Mouse (Mus musculus) liver, embryonic 14.5 days (tissue): Measurements from ENCODE around the gene Ube2r2. TPM values are rescaled to one million over a fixed set of nuclear protein-coding genes. Genes with fewer than 3 reads are reported as not detected.

Source experiments
- ATAC-seq: fragments of 200-750 bp; cut with Nextera tagmentation; 2 replicates; pipeline ENCODE4 v1.8.0; 2017; ENCODE audit warnings: moderate number of reproducible peaks, mild to moderate bottlenecking, moderate library complexity; ENCODE audit not compliant: insufficient read depth
- DNase-seq, 3 experiments: peaks; one replicate each; pipeline ENCODE4 v3.0.0-alpha.2; 2012 to 2013; ENCODE audit warnings: low read depth in 3 of 3, low spot score in 3 of 3
- H3K27ac ChIP-seq: fragments of 300-500 bp; sonication (generic); 2 replicates; pipeline ENCODE4 v1.5.1; 2014; ENCODE audit warnings: moderate library complexity, mild to moderate bottlenecking, control low read depth, inconsistent platforms
- H3K27me3 ChIP-seq: fragments of 300-500 bp; sonication (generic); 2 replicates; pipeline ENCODE4 v1.6.1; 2014; ENCODE audit warnings: mild to moderate bottlenecking, low read length, moderate library complexity; ENCODE audit not compliant: control insufficient read depth, insufficient read depth
- H3K36me3 ChIP-seq: fragments of 300-500 bp; sonication (generic); replicated peaks from 2 replicates; pipeline ENCODE4 v1.6.1; 2014; ENCODE audit warnings: low read depth; ENCODE audit not compliant: control insufficient read depth, insufficient read depth
- H3K4me1 ChIP-seq, 2 experiments: fragments of 200-500 bp in 1 of 2; fragments of 300-500 bp in 1 of 2; sonication (generic) in 1 of 2; replicated peaks; 2 replicates each; pipeline ENCODE4 v1.6.1; 2012 to 2014; ENCODE audit warnings: antibody characterized with exemption in 1 of 2, inconsistent platforms in 1 of 2, low read length in 1 of 2; ENCODE audit not compliant: control insufficient read depth in 2 of 2, insufficient read depth in 2 of 2
- H3K4me2 ChIP-seq: fragments of 300-500 bp; sonication (generic); 2 replicates; pipeline ENCODE4 v1.6.1; 2014; ENCODE audit warnings: low read depth, mild to moderate bottlenecking, control low read depth, moderate library complexity
- H3K4me3 ChIP-seq, 2 experiments: fragments of 200-500 bp in 1 of 2; fragments of 300-500 bp in 1 of 2; sonication (generic) in 1 of 2; 2 replicates each; pipeline ENCODE4 v1.5.1; 2012 to 2014; ENCODE audit warnings: low read depth in 2 of 2, low read length in 2 of 2, mild to moderate bottlenecking in 2 of 2, control low read depth in 1 of 2, inconsistent platforms in 1 of 2, moderate library complexity in 1 of 2; ENCODE audit not compliant: insufficient read depth in 1 of 2
- H3K9ac ChIP-seq: fragments of 300-500 bp; sonication (generic); replicated peaks from 2 replicates; pipeline ENCODE4 v1.6.1; 2014; ENCODE audit warnings: mild to moderate bottlenecking, control low read depth, moderate library complexity
- H3K9me3 ChIP-seq: fragments of 300-500 bp; sonication (generic); 2 replicates; pipeline ENCODE4 v1.6.1; 2016; ENCODE audit warnings: low read length, mixed read lengths; ENCODE audit not compliant: control insufficient read depth
- CTCF ChIP-seq: IDR thresholded peaks from 2 replicates; pipeline ENCODE4 v1.5.1; 2016; ENCODE audit warnings: antibody characterized with exemption, low read depth, control low read depth
- EP300 ChIP-seq: IDR thresholded peaks from 2 replicates; pipeline ENCODE4 v1.6.1; 2016; ENCODE audit warnings: antibody characterized with exemption, low read depth
- WGBS: fragments of 180-500 bp; shearing (Covaris S2); extraction: QIAGEN DNeasy Blood & Tissue Kit; methylation state at CpG from one replicate; pipeline ENCODE4 v1.1.7; 2014; ENCODE audit not compliant: insufficient replicate concordance; 5-methylcytosine and 5-hydroxymethylcytosine counted together
- polyA plus RNA-seq, 2 experiments: library from polyadenylated mRNA; depleted of rRNA in 1 of 2; stranded (reverse) in 1 of 2; unstranded in 1 of 2; fragments of >200 nt; fragmentation: Nextera tagmentation in 1 of 2; extraction: Ambion mirVana in 1 of 2; gene quantifications; 2 replicates each; pipeline versions ENCODE4 v1.2.1 to v1.2.3; 2012 to 2014

Gene Ube2r2
- polyA plus RNA-seq, 2 experiments = 31.9 to 44.4 TPM

- no peak for TF ChIP-seq EP300
- Histone ChIP-seq H3K36me3 (no peaks in the 10 kb centered on the region), H3K27me3 (peaks cover 2% of the 10 kb centered on the region; the same call in 1 of the 2 replicates), H3K9ac (peak overlapping the region; percentile 9; the same call in 1 of the 2 replicates), H3K4me2 (no peak overlapping the region), H3K4me3 (no peak overlapping the region), H3K27ac (peak overlapping the region; percentile 97), H3K4me1 (peaks cover 43 to 45% of the 10 kb centered on the region in 2 experiments), H3K9me3 (no peaks in the 10 kb centered on the region)
- 67% methylated on average over 6 of the region's 6 CpGs for WGBS
- no peak for DNase-seq
- ATAC-seq = no peak
Observed at GRCm38 (mm10) chr4:41132471-41132870, 3.1 kb upstream of the Ube2r2 start.

- H3K4me1 ChIP-seq = peaks cover 45% of the 10 kb centered on the region in 2 experiments
- ATAC-seq = no peak
- H3K4me3 ChIP-seq = peak overlapping the region in 1 of 2 experiments; percentile 8; a peak in 1 of 4 replicates
- H3K27me3 ChIP-seq = peaks cover 2% of the 10 kb centered on the region; the same call in 1 of the 2 replicates
- 43% methylated on average over 6 of the region's 6 CpGs for WGBS
- H3K36me3 ChIP-seq = peaks cover 4% of the 10 kb centered on the region; the same call in 1 of the 2 replicates
- peak overlapping the region; percentile 97 for H3K27ac ChIP-seq
- H3K9ac ChIP-seq = peak overlapping the region; percentile 56
- DNase-seq = peak; percentile 61 to 76 (median 65)
- H3K4me2 ChIP-seq = peak overlapping the region; percentile 91
- H3K9me3 ChIP-seq = no peaks in the 10 kb centered on the region
- TF ChIP-seq EP300 = peak; percentile 74
- TF ChIP-seq CTCF = no peak
Observed at GRCm38 (mm10) chr4:41133529-41134291, 1.8 kb upstream of the Ube2r2 start.

GRCm38 (mm10) chr4:41134935-41135710 is 420 bp upstream of the Ube2r2 start:
- H3K4me2 ChIP-seq = peak overlapping the region; percentile 91
- H3K9me3 ChIP-seq = no peaks in the 10 kb centered on the region
- H3K4me1 ChIP-seq = peaks cover 39 to 40% of the 10 kb centered on the region in 2 experiments
- peak overlapping the region; percentile 97 for H3K27ac ChIP-seq
- peaks cover 7% of the 10 kb centered on the region for H3K36me3 ChIP-seq
- ATAC-seq = peak; percentile 84
- peaks cover 2% of the 10 kb centered on the region; the same call in 1 of the 2 replicates for H3K27me3 ChIP-seq
- peak overlapping the region; percentile 96 to 97 for H3K4me3 ChIP-seq
- TF ChIP-seq EP300 (no peak), CTCF (no peak)
- 0% methylated on average over 42 of the region's 70 CpGs for WGBS
- DNase-seq = peak in 2 of 3 experiments; percentile 64 to 68
- peak overlapping the region; percentile 98 for H3K9ac ChIP-seq

GRCm38 (mm10) chr4:41136454-41136805 is 887 bp downstream of the Ube2r2 start:
- peak overlapping the region; percentile 97 for H3K27ac ChIP-seq
- TF ChIP-seq CTCF = no peak
- TF ChIP-seq EP300 = no peak
- peak in 1 of 3 experiments; percentile 44 for DNase-seq
- 0% methylated on average over 4 of the region's 4 CpGs for WGBS
- H3K9me3 ChIP-seq = no peaks in the 10 kb centered on the region
- H3K4me2 ChIP-seq = peak overlapping the region; percentile 91
- H3K9ac ChIP-seq = peak overlapping the region; percentile 98
- peak; percentile 7; the same call in 1 of the 2 replicates for ATAC-seq
- H3K4me3 ChIP-seq = peak overlapping the region; percentile 96 to 97
- H3K36me3 ChIP-seq = peaks cover 18% of the 10 kb centered on the region
- peaks cover 27 to 28% of the 10 kb centered on the region in 2 experiments for H3K4me1 ChIP-seq
- peaks cover 2% of the 10 kb centered on the region; the same call in 1 of the 2 replicates for H3K27me3 ChIP-seq

- H3K9ac ChIP-seq = peak overlapping the region; percentile 98
- TF ChIP-seq CTCF (no peak), EP300 (no peak)
- H3K27ac ChIP-seq = peak overlapping the region; percentile 97
- H3K4me3 ChIP-seq = peak overlapping the region; percentile 96 to 97
- peaks cover 18% of the 10 kb centered on the region for H3K36me3 ChIP-seq
- H3K4me2 ChIP-seq = peak overlapping the region; percentile 91
- under 1% methylated on average over 8 of the region's 8 CpGs for WGBS
- peaks cover 26 to 27% of the 10 kb centered on the region in 2 experiments for H3K4me1 ChIP-seq
- peaks cover 2% of the 10 kb centered on the region; the same call in 1 of the 2 replicates for H3K27me3 ChIP-seq
- no peaks in the 10 kb centered on the region for H3K9me3 ChIP-seq
- no peak for DNase-seq
- ATAC-seq = no peak
Observed at GRCm38 (mm10) chr4:41136811-41137210, 1.3 kb downstream of the Ube2r2 start.
